Mouse (Mus musculus) splenic B cell, adult 2 months (primary cell): ENCODE data around the gene Sp7.
"Not testable (repeated sequence)": the region's sequence is repeated elsewhere in the genome, so short reads cannot be mapped to it uniquely, and the experiment has no call there.

Source experiments
- DNase-seq: peaks from one replicate; pipeline ENCODE4 v3.0.0-alpha.2; 2011; ENCODE audit warnings: low read depth, low spot score
- H3K27me3 ChIP-seq: 2 replicates; pipeline ENCODE4 v1.6.1; 2012; ENCODE audit warnings: mild to moderate bottlenecking, low read length, moderate library complexity, mixed read lengths; ENCODE audit not compliant: control insufficient read depth, poor library complexity, insufficient read depth, severe bottlenecking
- H3K36me3 ChIP-seq: 2 replicates; pipeline ENCODE4 v1.6.1; 2012; ENCODE audit warnings: mild to moderate bottlenecking, low read length, moderate library complexity, mixed read lengths; ENCODE audit not compliant: control insufficient read depth, poor library complexity, insufficient read depth, severe bottlenecking

The Sp7 gene

DNA sequence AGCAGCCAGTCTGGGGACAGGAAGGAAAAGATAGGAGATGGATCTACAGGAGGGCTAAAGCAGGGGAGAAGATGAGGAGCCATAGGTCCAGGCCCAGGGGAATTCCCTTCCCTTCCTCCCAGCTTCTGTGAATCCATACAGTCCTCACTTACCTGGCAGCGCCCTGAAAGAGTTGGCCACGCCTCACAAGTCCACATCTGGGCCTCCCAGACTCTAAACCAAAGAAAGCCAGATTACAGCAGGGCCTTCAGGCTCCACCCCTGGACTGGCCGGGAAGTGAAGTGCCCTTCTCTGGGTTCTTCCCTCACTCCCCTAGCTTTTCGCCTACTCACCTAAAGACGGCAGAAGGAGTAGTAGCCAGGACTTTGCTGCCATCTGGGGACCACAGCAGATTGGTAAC is 27.4 kb downstream of the Sp7 start:
- DNase-seq: no peak
- H3K27me3 ChIP-seq: no peaks in the 10 kb centered on the region
- peaks cover 14% of the 10 kb centered on the region for H3K36me3 ChIP-seq

DNA sequence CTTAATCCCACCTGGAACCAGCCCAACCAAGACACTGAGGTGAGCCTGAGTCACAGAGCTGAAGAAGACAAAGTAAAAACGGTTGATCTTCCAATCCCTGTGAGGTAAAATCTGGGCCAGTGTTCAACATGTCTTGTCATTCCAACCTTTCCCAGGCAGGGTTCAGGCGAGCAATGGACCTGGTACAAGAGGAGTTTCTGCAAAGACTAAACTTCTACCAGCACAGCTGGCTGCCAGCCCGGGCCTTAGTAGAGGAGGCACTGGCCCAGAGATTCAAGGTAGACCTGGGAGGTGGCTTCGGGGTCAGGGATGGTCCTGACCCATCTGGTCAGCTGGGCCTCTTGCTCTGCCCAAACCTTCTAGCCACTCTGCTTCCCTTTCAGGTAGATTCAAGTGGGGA is 30.0 kb downstream of the Sp7 start:
- H3K27me3 ChIP-seq: no peaks in the 10 kb centered on the region
- DNase-seq: no peak
- peaks cover 15% of the 10 kb centered on the region for H3K36me3 ChIP-seq

GRCm38 (mm10) chr15:102335925-102336324 is 31.1 kb downstream of the Sp7 start:
- not testable (repeated sequence) for H3K27me3 ChIP-seq
- H3K36me3 ChIP-seq: peaks cover 15% of the 10 kb centered on the region
- peak; percentile 59 for DNase-seq

DNA sequence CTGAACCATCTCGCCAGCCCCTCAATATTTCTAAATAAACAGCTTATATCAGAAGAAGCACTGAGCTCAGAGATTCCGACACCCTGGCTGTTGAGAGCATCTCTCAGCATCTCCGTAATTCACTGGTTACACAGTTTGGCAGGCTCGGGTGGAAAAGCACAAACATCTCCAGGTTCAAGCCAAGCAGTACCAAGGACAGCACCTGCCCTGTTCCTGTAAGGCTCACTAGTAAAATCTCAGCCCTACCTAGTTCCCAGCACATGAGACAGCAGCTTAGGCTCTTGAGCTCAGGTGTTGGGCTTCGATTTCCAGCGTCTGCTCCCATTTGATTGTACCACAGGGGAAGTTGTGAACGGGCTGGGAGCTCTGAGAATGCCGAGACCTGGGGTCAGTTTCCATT is 31.7 kb downstream of the Sp7 start:
- DNase-seq: no peak
- no peaks in the 10 kb centered on the region for H3K27me3 ChIP-seq

GRCm38 (mm10) chr15:102331610-102332015 is 35.4 kb downstream of the Sp7 start, which contains the start of gene Myg1:
TSS of gene Myg1 (plus strand) at chr15:102331709.
- Histone ChIP-seq H3K36me3 (peaks cover 5% of the 10 kb centered on the region), H3K27me3 (no peaks in the 10 kb centered on the region)
- DNase-seq: peak; percentile 89

More for the DNA sequence above, 31.7 kb downstream of the Sp7 start:
- H3K36me3 ChIP-seq: peaks cover 12% of the 10 kb centered on the region

DNA sequence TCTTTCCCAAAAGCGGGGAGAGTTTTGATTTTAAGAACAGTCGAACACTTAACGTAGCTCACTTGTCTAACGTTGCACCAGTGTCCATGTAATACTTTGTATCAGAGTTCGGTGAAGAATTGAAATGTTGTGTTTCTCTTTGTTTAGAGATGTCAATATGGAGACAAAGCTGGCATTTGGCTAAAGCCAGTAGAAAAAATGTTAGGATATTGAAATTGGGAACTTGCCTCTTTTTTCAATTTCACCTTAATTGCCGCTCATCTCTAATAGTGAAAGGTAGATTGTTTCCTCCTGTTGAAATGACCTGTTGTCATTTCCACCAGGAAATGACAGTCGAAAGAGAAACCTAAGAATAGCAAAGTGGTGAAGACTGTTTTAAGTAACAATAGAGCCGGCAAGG is 40.1 kb downstream of the Sp7 start:
- H3K27me3 ChIP-seq: no peaks in the 10 kb centered on the region
- no peak for DNase-seq
- H3K36me3 ChIP-seq: no peaks in the 10 kb centered on the region

- Histone ChIP-seq H3K36me3 (no peaks in the 10 kb centered on the region), H3K27me3 (no peaks in the 10 kb centered on the region)
- peak; percentile 91 for DNase-seq
These were observed 40.9 kb downstream of the Sp7 start, which contains the start of gene Pfdn5 for GRCm38 (mm10) chr15:102326022-102326576. TSS of gene Pfdn5 (plus strand) at chr15:102326116.

DNA sequence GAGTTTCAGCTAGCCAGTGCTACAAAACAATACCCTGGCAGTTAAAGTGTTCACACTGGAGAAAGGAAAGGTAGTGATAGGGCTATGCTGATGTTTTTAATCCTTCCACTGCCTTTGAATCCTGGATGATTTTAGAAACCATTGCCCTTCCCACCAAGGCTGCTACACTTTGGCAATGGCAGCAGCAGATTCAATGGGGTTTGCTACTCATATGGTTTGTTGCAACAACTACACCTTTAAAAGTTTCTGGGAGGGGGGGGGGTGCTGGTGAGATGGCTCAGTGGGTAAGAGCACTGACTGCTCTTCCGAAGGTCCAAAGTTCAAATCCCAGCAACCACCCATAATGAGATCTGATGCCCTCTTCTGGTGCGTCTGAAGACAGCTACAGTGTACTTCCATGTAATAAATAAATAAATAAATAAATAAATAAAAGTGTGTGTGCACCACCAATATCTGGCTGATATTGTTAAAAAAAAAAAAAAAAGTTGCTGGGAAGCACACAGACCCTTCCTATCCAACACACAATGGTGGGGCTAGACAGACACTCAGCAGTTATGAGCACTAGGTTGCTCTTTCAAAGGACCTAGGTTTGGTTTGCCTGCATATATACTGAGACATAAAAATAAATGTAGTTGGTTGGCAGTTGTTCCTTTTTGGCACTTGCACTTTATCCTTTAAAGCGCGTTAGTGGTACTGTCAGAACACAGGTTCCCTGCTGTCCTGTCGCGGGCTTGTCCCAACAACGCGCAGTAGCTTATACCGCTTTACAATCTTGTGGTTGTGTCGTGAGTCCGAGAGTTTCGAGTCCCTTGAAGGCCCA is 42.1 kb downstream of the Sp7 start:
- H3K27me3 ChIP-seq: no peaks in the 10 kb centered on the region
- H3K36me3 ChIP-seq: no peaks in the 10 kb centered on the region
- no peak for DNase-seq

DNA sequence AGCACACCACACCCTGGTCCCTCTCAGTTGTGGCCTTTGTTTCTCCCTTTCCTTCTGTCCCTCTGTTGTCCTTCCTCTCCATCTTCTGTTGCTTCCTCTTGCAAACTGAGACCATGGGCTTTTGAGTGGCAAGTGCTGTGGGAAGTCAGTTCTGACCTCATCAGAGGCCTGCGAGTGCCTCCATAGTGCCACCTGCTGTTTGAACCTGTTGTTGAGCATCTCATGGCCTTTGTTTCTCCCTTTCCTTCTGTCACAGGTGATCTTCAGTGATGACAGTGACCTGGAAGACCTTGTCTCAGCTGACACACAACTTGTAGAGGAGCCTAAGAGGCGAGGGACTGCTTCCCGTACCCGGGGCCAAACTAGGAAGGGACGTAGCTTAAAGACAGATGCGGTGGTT is 50.7 kb downstream of the Sp7 start:
- DNase-seq: peak; percentile 85
- no peaks in the 10 kb centered on the region for H3K27me3 ChIP-seq
- no peaks in the 10 kb centered on the region for H3K36me3 ChIP-seq

GRCm38 (mm10) chr15:102315292-102315691 is 51.7 kb downstream of the Sp7 start:
- H3K27me3 ChIP-seq: no peaks in the 10 kb centered on the region
- no peaks in the 10 kb centered on the region for H3K36me3 ChIP-seq
- DNase-seq: no peak

- peak; percentile 39 for DNase-seq
- Histone ChIP-seq H3K36me3 (no peaks in the 10 kb centered on the region), H3K27me3 (no peaks in the 10 kb centered on the region)
These were observed 55.5 kb downstream of the Sp7 start for GRCm38 (mm10) chr15:102311489-102311888.

- Histone ChIP-seq H3K27me3 (no peaks in the 10 kb centered on the region), H3K36me3 (no peaks in the 10 kb centered on the region)
- DNase-seq: no peak
These were observed 56.7 kb downstream of the Sp7 start for GRCm38 (mm10) chr15:102310074-102310845.

DNA sequence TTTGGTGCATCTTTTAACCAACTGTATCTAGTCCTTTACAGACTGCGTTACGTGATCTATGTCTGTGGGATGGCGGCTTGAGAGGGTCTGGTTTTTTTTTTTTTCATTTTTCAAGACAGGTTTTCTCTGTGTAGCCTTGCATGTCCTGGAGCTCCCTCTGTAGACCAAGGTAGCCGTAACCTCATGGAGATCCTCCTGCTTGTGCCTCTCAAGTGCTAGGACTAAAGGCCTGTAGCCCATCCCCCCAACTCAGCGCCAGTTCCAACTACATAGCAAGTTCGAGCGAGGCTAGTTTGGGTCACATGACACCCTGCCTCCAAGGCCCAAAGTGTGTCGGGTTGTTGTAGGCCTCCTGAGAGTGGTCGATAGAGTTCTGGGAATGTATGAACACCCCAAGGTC is 58.3 kb downstream of the Sp7 start:
- no peak for DNase-seq
- H3K36me3 ChIP-seq: no peaks in the 10 kb centered on the region
- H3K27me3 ChIP-seq: no peaks in the 10 kb centered on the region
